Mouse (Mus musculus) myocyte (in vitro differentiated cells): ENCODE measurements at regions not wholly inside any gene's neighbourhood (a gene's known extent, or its start where the extent isn't known, plus 50 kb on each side); places are given as distances from the start of the nearest gene placed in this dataset.

Source experiments
- H3K27me3 ChIP-seq: one replicate; pipeline ENCODE4 v1.6.1; 2011; ENCODE audit not compliant: control insufficient read depth, insufficient read depth, insufficient read length
- H3K36me3 ChIP-seq: one replicate; pipeline ENCODE4 v1.6.1; 2011; ENCODE audit not compliant: control insufficient read depth, insufficient read depth
- H3K4me2 ChIP-seq: one replicate; pipeline ENCODE4 v1.6.1; 2011; ENCODE audit warnings: low read depth, control low read depth
- H3K4me3 ChIP-seq: one replicate; pipeline ENCODE4 v1.5.1; 2011; ENCODE audit warnings: mild to moderate bottlenecking, control low read depth, moderate library complexity
- H3K79me2 ChIP-seq: one replicate; pipeline ENCODE4 v1.6.1; 2011; ENCODE audit not compliant: control insufficient read depth, insufficient read depth
- H3ac ChIP-seq: one replicate; pipeline ENCODE4 v1.6.1; 2011; ENCODE audit not compliant: control insufficient read depth, insufficient read length
- CEBPB ChIP-seq: IDR thresholded peaks from 2 replicates; pipeline ENCODE4 v1.6.1; 2011; ENCODE audit warnings: mild to moderate bottlenecking, moderate library complexity; ENCODE audit not compliant: poor library complexity, insufficient read depth, severe bottlenecking
- E2F4 ChIP-seq: IDR thresholded peaks from one replicate; pipeline ENCODE4 v1.6.1; 2011; ENCODE audit warnings: mild to moderate bottlenecking, control low read depth, moderate library complexity; ENCODE audit not compliant: insufficient read depth
- MAX ChIP-seq: IDR thresholded peaks from one replicate; pipeline ENCODE4 v1.6.1; 2011; ENCODE audit warnings: low read depth, mild to moderate bottlenecking, control low read depth
- MYOD1 ChIP-seq, 3 experiments: IDR thresholded peaks; one replicate each; pipeline ENCODE4 v1.6.1; 2011; ENCODE audit warnings: control low read depth in 2 of 3, low read depth in 2 of 3, mild to moderate bottlenecking in 2 of 3, moderate library complexity in 1 of 3; ENCODE audit not compliant: insufficient read length in 2 of 3, control insufficient read depth in 1 of 3
- MYOG ChIP-seq, 3 experiments: IDR thresholded peaks; one replicate each; pipeline ENCODE4 v1.6.1; 2011; ENCODE audit warnings: control low read depth in 2 of 3, low read depth in 2 of 3, mild to moderate bottlenecking in 2 of 3; ENCODE audit not compliant: insufficient read length in 2 of 3, control insufficient read depth in 1 of 3, insufficient read depth in 1 of 3
- POLR2A ChIP-seq: IDR thresholded peaks from one replicate; pipeline ENCODE4 v1.6.1; 2011; ENCODE audit warnings: low read depth, mild to moderate bottlenecking, control low read depth, moderate library complexity; ENCODE audit not compliant: insufficient read length
- POLR2AphosphoS2 ChIP-seq: IDR thresholded peaks from one replicate; pipeline ENCODE4 v1.6.1; 2011; ENCODE audit warnings: low read depth, control low read depth; ENCODE audit not compliant: insufficient read length
- REST ChIP-seq: IDR thresholded peaks from one replicate; pipeline ENCODE4 v1.6.1; 2011; ENCODE audit warnings: mild to moderate bottlenecking, control low read depth, moderate library complexity; ENCODE audit not compliant: insufficient read depth, insufficient read length
- SRF ChIP-seq: IDR thresholded peaks from one replicate; pipeline ENCODE4 v1.6.1; 2011; ENCODE audit warnings: low read depth; ENCODE audit not compliant: control insufficient read depth, insufficient read length
- TCF12 ChIP-seq: IDR thresholded peaks from one replicate; pipeline ENCODE4 v1.6.1; 2011; ENCODE audit warnings: mild to moderate bottlenecking, control low read depth; ENCODE audit not compliant: poor library complexity, insufficient read depth, severe bottlenecking
- TCF3 ChIP-seq: IDR thresholded peaks from one replicate; pipeline ENCODE4 v1.6.1; 2011; ENCODE audit warnings: low read depth, control low read depth; ENCODE audit not compliant: insufficient read length
- USF1 ChIP-seq: IDR thresholded peaks from one replicate; pipeline ENCODE4 v1.6.1; 2011; ENCODE audit warnings: low read depth, mild to moderate bottlenecking, control low read depth, moderate library complexity

- Histone ChIP-seq H3K4me3 (no peak overlapping the region), H3K4me2 (no peak overlapping the region), H3K36me3 (no peaks in the 10 kb centered on the region), H3K79me2 (no peaks in the 10 kb centered on the region), H3K27me3 (no peaks in the 10 kb centered on the region), H3ac (no peak overlapping the region)
- no peak for TF ChIP-seq POLR2AphosphoS2
Measured at GRCm38 (mm10) chr14:76221617-76222319, 111.1 kb downstream of the Nufip1 start.

GRCm38 (mm10) chr14:76222320-76222626, 111.6 kb downstream of the Nufip1 start:
- TF ChIP-seq MYOG (IDR thresholded peaks at IDR 0.05; ENCODE audit: control insufficient read depth in 1 of 3, insufficient read depth in 1 of 3, insufficient read length in 2 of 3, low read depth in 2 of 3) (no peak), TCF3 (no peak), POLR2AphosphoS2 (no peak), USF1 (no peak), CEBPB (no peak), SRF (no peak), REST (no peak), TCF12 (no peak), E2F4 (no peak), MAX (no peak)
- H3K36me3 ChIP-seq, result no peaks in the 10 kb centered on the region
- H3ac ChIP-seq, result no peak overlapping the region

GRCm38 (mm10) chr14:76223036-76223650, 112.5 kb downstream of the Nufip1 start:
- TF ChIP-seq REST (no peak), MYOG (IDR thresholded peaks at IDR 0.05; ENCODE audit: control insufficient read depth in 1 of 3, insufficient read depth in 1 of 3, insufficient read length in 2 of 3, low read depth in 2 of 3) (no peak), TCF12 (no peak), CEBPB (no peak), E2F4 (no peak), MYOD1 (IDR thresholded peaks at IDR 0.05; ENCODE audit: control insufficient read depth in 1 of 3, insufficient read length in 2 of 3, low read depth in 2 of 3) (no peak), SRF (no peak), POLR2A (no peak), TCF3 (no peak), POLR2AphosphoS2 (no peak), MAX (no peak), USF1 (no peak)
- no peak overlapping the region for H3ac ChIP-seq
- H3K4me2 ChIP-seq, result no peak overlapping the region
- H3K4me3 ChIP-seq, result no peak overlapping the region
- no peaks in the 10 kb centered on the region for H3K36me3 ChIP-seq
- H3K79me2 ChIP-seq, result no peaks in the 10 kb centered on the region
- H3K27me3 ChIP-seq, result no peaks in the 10 kb centered on the region

More at GRCm38 (mm10) chr14:76222320-76222626, 111.6 kb downstream of the Nufip1 start:
- H3K4me2 ChIP-seq, result no peak overlapping the region
- H3K4me3 ChIP-seq, result no peak overlapping the region
- H3K79me2 ChIP-seq, result no peaks in the 10 kb centered on the region
- no peaks in the 10 kb centered on the region for H3K27me3 ChIP-seq

GRCm38 (mm10) chr14:76223903-76224302, 113.2 kb downstream of the Nufip1 start:
- Histone ChIP-seq H3K36me3 (no peaks in the 10 kb centered on the region), H3ac (no peak overlapping the region), H3K4me3 (no peak overlapping the region), H3K27me3 (no peaks in the 10 kb centered on the region), H3K4me2 (no peak overlapping the region), H3K79me2 (no peaks in the 10 kb centered on the region)
- TF ChIP-seq REST, result no peak
- TF ChIP-seq USF1, result no peak
- TF ChIP-seq MAX, result no peak
- no peak for TF ChIP-seq CEBPB
- no peak for TF ChIP-seq SRF
- no peak for TF ChIP-seq E2F4
- TF ChIP-seq TCF12, result no peak
- TF ChIP-seq POLR2AphosphoS2, result no peak
- TF ChIP-seq TCF3, result no peak
- no peak for TF ChIP-seq MYOG (IDR thresholded peaks at IDR 0.05; ENCODE audit: control insufficient read depth in 1 of 3, insufficient read depth in 1 of 3, insufficient read length in 2 of 3, low read depth in 2 of 3)
- TF ChIP-seq POLR2A, result no peak

GRCm38 (mm10) chr14:76225532-76225931, 114.8 kb downstream of the Nufip1 start:
- no peak overlapping the region for H3K4me2 ChIP-seq
- H3K4me3 ChIP-seq, result no peak overlapping the region
- H3K79me2 ChIP-seq, result no peaks in the 10 kb centered on the region
- no peak for TF ChIP-seq E2F4
- no peak for TF ChIP-seq CEBPB
- no peak for TF ChIP-seq REST
- no peak overlapping the region for H3ac ChIP-seq
- no peaks in the 10 kb centered on the region for H3K36me3 ChIP-seq
- no peaks in the 10 kb centered on the region for H3K27me3 ChIP-seq
